Mouse (Mus musculus) retina, adult 2 months (tissue): Measurements from ENCODE around the gene Tradd.

Experiments used
- DNase-seq: peaks from one replicate; pipeline ENCODE4 v3.0.0-alpha.2; 2012; ENCODE audit warnings: low read depth, low spot score

Tradd gene

GRCm38 (mm10) chr8:105264024-105264982 lies at the start of gene Tradd, which contains the start of gene Fbxl8:
TSS of gene Tradd (minus strand) at chr8:105264609.
TSS of gene Fbxl8 (plus strand) at chr8:105264648.
- no peak for DNase-seq

DNA sequence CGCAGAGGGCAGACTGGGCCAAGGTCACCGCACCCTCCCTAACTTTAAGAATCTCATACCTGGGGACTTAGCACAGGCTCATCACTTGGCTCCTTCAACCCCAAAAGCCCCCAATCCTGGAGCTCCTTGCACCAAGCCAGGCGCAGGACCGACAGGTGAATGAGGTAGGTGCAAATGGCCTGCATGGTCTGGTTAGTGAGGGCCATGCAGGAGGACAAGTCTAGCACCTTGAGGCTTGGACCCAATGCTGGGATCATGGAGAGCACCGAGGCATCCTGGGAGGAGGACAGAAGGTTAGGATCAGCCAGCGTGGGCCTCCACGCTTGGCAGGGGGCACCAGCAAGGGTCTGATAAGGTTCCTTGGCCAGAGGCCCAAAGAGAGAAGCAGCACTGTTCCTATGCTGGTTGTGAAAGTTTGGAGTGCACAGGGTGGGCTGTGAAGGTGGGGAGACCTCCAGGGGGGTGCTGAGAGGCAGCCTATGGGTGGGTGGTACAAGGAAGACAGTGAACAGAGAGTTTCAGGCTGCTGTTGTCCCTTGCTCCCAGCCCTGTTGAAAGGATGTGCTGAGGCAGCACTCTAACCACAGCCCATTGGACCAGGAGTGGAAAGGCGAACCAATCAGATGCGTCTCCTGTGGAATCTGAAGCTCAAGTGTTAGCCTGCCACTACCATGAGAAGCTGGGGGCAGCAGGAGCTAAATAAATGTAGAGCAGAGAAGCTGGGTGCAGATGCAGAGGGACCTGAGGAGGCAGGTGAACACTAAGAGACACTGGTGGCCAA lies 49.4 kb upstream of the Tradd start:
- DNase-seq = no peak

- DNase-seq = no peak
These were observed 48.6 kb upstream of the Tradd start for GRCm38 (mm10) chr8:105312891-105313481.

DNA sequence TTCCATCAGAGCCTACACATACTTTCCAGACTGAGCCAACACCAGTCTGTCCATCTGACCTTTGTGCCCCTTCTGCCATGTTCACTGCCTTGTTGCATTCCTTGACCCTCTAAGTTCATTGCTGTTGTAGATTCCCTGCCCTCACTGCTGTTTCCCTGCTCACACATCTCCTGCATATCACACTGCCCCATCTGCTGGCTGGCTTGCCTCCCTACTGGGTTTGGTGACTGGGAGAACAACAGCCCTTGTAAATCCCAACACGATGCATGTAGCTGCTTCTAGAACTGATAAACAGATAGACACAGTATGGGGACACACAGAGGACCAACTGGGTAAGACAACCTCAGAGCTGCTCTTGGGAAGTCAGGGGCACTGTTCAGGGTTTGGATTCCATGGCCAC lies 47.3 kb upstream of the Tradd start:
- DNase-seq = no peak

DNA sequence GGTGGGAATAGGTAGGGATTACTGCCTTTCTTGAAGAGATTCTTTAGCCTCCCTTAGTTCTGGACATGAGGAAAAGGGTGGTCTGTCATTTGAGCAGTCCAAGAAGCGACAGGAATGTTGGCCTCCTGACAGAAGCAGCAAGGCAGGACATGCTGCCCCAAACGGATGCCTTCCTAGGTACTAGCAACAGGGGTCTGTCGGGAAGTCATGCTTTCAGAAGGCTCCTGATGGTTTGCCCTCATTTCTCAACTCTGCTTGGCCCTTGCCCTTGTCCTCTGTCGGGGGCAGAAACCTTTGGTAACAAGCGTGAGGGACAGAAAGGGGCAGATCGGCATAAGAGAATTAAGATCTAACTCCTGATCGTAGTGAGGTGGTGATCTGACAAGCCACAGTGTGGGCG lies 45.7 kb upstream of the Tradd start:
- DNase-seq = no peak

- no peak for DNase-seq
These were observed 44.9 kb upstream of the Tradd start for GRCm38 (mm10) chr8:105309142-105309847.

GRCm38 (mm10) chr8:105308428-105308827 lies 44.0 kb upstream of the Tradd start:
- DNase-seq = no peak

DNA sequence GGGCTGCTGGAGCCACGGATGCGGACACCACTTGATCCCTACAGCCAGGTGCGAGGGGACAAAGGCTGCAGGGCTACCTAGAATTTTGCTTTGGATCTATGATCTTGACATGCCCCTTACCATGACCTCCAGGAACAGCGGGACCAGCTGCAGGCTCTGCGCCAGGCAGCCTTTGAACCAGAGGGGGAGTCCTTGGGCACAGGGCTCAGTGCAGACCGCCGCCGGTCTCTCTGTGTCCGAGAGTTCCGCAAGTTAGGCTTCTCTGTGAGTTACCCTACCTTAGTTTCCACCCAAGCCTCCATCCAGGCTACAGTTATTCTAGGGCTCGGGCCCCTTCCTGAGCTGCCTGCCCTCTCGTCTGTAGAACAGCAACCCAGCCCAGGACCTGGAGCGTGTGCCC lies 43.3 kb upstream of the Tradd start:
- DNase-seq = no peak

GRCm38 (mm10) chr8:105306146-105306691 lies 41.8 kb upstream of the Tradd start:
- no peak for DNase-seq

DNA sequence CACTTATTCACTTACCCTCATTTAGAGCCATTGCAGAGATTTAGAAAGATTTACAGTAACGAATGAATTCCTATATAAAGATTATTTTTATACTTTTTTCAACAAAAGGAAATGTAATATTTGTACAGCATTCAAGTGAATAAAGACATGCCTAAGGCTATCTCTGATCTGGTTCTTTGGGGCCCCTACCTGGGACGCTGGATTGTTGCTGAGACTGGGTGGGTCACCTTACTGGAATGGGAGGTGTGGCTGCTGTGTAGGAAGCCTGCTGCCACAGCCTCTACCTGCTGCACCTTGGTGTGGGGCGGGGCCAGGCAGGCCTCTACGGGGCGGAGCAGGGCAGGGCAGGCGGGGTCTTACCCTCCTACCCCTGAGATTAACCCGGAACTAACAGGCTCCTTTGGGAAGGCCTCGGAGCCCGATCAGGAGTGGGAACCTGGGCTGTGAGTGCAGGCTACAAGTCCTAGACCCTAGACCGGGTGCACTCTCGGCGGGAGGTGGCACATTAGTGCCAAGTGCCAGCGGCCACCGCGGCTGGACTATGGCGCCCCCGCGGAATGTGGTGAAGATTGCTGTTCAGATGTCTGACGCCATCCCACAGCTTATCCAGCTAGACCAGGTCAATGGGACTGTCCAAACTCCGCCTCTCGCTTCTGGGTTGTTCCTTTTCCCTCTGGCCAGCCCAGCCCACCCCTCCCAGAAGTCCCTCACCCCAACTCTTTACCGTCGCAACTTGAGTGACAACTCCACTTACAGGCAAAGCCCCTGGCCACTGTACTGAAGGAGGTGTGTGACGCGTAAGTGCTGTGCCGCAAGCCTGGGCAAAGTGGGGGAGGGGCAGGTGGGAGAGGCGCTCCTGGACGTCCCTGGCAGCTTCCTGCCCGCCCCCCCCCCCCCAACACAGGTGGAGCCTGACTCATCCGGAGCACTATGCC lies 41.1 kb upstream of the Tradd start, which contains the start of gene Elmo3:
TSS of gene Elmo3 (plus strand) at position 391 of the 935 bp plus-strand sequence.
- no peak for DNase-seq

DNA sequence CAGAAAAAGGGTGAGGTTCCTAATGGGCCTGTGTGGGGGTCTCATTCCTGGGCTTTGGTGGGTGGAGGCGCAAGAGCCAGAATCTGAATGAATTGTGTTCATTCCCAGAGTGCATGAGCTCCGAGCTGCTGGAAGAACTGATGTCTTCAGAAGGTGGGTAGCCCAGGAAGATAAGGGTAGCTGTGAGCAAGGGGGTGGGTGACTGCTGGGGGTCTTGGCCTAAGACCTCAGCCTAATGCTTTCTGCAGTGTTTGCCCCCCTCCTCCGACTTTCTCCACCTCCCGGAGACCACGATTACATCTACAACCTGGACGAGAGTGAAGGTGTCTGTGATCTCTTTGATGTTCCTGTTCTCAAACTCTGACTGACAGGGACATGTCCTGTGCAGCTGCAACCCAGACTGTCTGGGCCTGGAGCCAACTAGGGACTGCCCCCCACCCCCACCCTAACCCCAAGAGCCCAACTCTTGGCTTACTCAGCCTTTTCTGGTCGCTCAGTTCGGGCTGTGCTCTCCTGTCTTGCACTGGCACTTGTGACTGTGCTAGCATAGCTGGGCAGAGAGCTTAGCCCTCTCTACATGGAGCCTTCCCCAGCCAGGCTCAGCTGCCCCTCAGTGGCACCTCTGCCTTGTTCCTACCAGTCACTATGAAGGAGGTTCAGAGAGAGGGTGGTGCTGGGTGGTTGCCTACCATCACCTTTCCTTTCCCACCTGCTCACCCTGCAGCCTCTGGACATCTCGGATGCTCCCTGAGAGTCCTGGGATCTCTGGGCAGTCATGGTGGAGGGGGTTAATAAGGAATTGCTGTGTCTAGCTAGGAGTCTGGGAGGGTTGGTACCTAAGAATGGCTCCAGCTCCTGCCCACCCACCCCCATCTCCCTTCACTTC lies 40.2 kb upstream of the Tradd start:
- DNase-seq = no peak

DNA sequence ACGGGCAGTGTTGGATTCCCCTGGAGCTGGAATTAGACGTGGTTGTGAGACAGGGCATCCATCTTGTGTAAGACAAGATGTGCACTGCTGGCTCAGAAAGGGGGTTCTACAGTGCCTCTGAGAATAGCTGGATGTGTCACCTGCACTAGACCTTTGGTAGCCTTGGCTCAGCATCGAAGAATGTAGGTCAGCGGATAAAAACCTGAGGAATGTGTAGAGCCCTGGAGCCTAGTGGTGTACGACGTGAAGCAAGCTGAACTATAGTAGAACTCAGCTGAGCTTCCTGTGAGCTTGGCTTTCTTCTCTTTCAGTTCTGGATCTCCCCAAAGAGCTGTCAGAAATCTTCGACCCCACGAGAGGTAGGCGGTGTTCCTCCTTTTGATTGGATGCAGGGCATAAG lies 39.5 kb upstream of the Tradd start:
- DNase-seq = no peak

DNA sequence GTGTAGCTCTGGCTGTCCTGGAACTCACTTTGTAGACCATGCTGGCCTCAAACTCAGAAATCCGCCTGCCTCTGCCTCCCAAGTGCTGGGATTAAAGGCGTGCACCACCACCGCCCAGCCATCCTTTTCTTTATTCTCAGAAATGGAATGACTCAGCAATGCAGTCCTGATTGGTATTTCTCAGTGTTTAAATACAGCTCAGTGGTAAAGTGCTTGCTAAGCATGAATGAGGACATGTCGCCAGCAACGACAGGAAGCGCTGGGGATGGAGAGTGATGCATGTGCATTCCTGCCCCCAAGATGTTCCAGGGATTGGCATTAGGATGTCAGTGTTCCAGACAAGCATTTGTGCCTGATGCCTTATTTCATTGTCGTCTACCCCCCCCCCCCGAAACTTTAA lies 39.0 kb upstream of the Tradd start:
- DNase-seq = no peak

DNA sequence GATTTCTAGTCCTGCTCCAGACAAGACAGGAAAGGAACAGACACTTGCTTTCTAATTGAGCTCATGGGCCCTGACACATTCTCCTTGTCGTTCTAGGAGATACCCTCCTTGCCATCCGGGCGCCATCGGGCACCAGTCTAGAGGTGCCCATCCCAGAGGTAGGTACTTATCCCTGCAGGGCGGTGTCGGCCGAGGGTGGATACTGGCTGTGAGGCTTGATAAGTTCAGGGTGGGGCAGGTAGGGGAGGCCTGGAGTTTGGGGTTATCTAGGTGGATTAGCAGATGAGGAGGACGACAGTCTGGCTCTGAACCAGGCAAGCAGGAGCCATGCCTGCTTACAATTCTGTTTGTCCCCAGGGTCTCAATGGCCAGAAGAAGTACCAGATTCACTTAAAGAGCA lies 35.6 kb upstream of the Tradd start:
- no peak for DNase-seq

GRCm38 (mm10) chr8:105298351-105299252 lies 34.2 kb upstream of the Tradd start:
- DNase-seq = no peak

DNA sequence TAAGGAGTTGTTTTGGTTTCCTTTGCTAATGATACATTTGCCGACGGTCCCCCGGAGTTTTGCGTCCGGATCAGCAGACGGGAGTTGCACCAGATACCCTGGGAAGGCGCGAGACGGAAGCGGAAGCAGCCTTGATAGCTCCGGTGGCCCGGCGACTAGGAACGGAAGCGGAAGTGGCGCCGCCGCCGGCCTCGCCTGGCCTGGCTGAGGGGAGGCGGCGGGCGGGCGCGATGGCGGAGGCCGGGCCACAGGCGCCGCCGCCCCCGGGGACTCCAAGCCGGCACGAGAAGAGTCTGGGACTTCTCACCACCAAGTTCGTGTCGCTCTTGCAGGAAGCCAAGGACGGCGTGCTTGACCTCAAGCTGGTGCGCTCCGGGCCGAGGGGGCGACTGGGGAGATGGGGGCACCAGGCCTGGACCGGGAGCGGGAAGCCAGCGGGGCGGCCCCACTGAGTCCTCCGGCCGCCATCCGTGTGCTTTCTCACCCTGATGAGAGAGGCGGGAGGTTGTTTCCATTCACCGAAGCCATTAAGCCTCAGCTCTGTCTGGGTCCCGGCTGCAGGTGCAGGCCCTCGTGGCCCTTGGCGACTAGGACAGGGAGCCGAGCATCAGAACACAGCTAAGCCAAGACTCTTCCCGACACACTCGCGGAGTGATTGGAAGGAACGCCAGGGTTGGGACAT lies 33.2 kb upstream of the Tradd start, which contains the start of gene E2f4:
TSS of gene E2f4 (plus strand) at position 153 of the 682 bp plus-strand sequence.
- DNase-seq = peak; percentile 74

GRCm38 (mm10) chr8:105295895-105296573 lies 31.6 kb upstream of the Tradd start, which contains the start of gene Exoc3l:
TSS of gene Exoc3l (minus strand) at chr8:105296101.
- no peak for DNase-seq
